Mouse (Mus musculus) brain, adult 2 months (tissue): ENCODE measurements around the gene Ctnnbip1.

Source experiments
- DNase-seq: peaks from one replicate; pipeline ENCODE4 v3.0.0; 2011; ENCODE audit warnings: low read depth, low spot score

Gene Ctnnbip1

DNA sequence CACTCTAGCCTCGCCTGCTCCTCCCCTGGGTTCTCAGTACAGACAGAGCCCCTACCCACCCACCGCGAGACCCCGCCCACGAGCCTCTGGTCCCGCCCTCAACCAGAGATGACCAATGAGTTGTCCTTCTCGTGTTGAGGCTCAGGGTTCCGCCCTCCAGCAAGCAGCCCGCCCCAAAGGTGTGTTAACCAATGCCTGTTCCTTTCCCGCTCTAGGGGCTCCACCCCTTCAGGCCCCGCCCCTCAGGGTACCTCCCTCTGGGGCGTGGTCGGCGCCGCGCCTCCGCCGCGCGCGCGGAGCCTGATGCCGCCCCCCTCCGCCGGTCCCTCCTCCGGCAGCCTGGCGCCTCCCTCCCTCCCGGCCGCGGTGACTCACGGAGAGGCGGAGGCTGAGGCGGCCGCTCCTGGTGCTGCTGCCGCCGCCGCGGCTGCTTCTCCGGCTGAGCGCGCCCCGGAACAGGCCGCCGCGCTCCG is at the start of gene Ctnnbip1:
Gene Ctnnbip1, plus strand, starts transcription at position 369 of the 473 bp plus-strand sequence.
- DNase-seq = peak; percentile 98

GRCm38 (mm10) chr4:149469557-149469956 is 48.5 kb upstream of the Ctnnbip1 start:
- DNase-seq = no peak

DNA sequence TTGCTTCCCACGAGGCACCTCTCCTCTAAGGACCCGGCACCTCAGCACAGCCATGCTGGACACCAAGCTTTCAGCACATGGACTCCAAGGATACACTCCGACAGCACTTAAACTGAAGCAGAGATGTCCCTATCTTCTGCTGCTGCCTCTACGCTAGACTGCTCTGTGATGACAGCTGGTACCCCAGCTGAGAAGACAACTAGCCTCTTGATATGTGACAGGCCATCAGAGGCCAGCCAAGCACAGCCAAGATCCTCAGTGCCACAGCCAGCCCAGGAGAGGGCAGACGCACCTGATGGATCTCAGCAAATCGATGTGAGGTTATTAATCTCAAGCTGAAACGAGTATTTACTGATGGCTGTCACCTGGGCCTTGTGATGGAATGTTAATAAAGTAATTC is 42.9 kb upstream of the Ctnnbip1 start:
- peak; percentile 37 for DNase-seq

- no peak for DNase-seq
Measured at GRCm38 (mm10) chr4:149477078-149477477, 41.0 kb upstream of the Ctnnbip1 start, which contains the start of gene Tmem274. TSS of gene Tmem274 (plus strand) at chr4:149477378.

GRCm38 (mm10) chr4:149484566-149484965 is 33.5 kb upstream of the Ctnnbip1 start:
- DNase-seq = peak; percentile 36

DNA sequence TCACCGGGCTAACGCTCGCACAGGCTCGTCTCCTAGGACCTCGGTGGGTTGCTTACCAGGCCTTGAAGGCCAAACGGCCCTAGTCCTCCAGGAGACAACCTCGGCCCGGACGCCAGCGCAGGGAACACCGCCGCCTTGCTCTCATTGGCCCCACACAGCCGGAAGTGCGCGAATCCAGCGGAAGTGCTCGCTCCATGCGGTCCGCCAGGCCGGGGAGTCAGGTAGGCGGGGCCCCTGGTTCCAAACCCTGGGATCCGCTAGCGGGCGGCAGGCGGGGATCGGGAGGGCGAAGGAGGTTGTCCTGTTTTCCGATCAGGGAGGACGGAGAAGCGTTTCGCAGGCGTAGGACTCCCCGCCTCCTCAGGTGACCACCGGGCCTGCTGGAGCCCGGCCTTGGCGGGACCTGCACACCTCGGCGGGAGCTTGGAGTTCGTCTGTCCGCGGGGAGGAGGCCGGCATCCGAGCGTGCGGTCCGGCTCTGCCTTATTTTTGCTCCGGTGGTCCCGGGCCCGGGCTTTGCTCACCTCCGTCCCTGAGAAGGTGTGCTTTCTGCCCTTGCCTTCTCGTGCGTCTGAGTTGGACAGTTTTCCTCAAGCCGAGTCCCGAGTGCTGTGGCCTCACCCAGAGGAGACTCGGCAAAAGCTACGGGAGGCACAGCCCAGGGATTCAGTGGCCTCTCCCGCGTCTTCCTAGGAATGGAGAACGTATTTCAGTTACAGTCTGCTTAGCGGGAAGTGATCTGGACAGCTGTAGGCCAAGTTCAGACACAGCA is 32.8 kb upstream of the Ctnnbip1 start, which contains the start of the genes Nmnat1 and Lzic:
Gene Nmnat1, minus strand, starts transcription at position 150 of the 772 bp plus-strand sequence.
Gene Lzic, plus strand, starts transcription at position 177 of the 772 bp plus-strand sequence.
- DNase-seq = peak; percentile 97

- DNase-seq = peak; percentile 54
Measured at GRCm38 (mm10) chr4:149485825-149486206, 32.2 kb upstream of the Ctnnbip1 start.

GRCm38 (mm10) chr4:149487729-149488128 is 30.3 kb upstream of the Ctnnbip1 start:
- DNase-seq = no peak

GRCm38 (mm10) chr4:149489415-149490240 is 28.4 kb upstream of the Ctnnbip1 start:
- no peak for DNase-seq

- no peak for DNase-seq
Measured at GRCm38 (mm10) chr4:149491151-149491550, 26.9 kb upstream of the Ctnnbip1 start.

- peak; percentile 84 for DNase-seq
Measured at GRCm38 (mm10) chr4:149496612-149497011, 21.4 kb upstream of the Ctnnbip1 start.

GRCm38 (mm10) chr4:149498901-149499300 is 19.1 kb upstream of the Ctnnbip1 start:
- no peak for DNase-seq

- no peak for DNase-seq
Measured at GRCm38 (mm10) chr4:149499790-149500189, 18.2 kb upstream of the Ctnnbip1 start.

- DNase-seq = no peak
Measured at GRCm38 (mm10) chr4:149504363-149504762, 13.7 kb upstream of the Ctnnbip1 start.

- DNase-seq = no peak
Measured at GRCm38 (mm10) chr4:149504858-149505257, 13.2 kb upstream of the Ctnnbip1 start.

DNA sequence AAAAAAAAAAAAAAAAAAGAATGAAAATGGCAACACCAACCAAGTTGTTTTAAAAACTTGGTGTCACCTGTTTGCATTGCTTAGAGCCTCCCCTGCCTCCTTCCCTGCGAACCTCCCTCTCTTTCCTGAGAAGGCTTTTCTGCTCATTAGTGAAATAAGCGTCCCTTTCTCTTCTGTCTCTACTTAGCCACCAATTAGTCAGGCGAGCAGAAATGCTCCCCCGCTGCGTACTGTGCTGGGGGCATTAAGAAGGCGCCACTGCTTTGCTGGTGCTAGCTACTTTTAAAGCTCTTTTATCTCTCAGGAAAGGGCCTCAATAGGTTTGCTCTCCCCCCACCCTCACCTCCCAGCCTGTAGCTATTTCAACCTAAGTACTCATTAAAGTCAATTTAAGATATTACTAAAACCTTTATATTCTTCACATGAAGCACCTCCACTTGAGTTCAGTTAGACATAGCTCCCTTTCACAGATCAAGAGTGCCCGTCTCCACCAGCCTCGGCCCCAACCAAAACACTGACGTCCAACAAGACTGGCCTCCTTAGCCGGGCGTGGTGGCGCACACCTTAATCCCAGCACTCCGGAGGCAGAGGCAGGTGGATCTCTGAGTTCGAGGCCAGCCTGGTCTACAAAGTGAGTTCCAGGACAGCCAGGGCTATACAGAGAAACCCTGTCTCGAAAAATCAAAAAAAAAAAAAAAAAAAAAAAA is 12.6 kb upstream of the Ctnnbip1 start:
- DNase-seq = no peak

- no peak for DNase-seq
Measured at GRCm38 (mm10) chr4:149506904-149507303, 11.1 kb upstream of the Ctnnbip1 start.

GRCm38 (mm10) chr4:149511221-149511646 is 6.8 kb upstream of the Ctnnbip1 start:
- no peak for DNase-seq

GRCm38 (mm10) chr4:149512072-149512471 is 6.0 kb upstream of the Ctnnbip1 start:
- no peak for DNase-seq

GRCm38 (mm10) chr4:149515706-149516105 is 2.3 kb upstream of the Ctnnbip1 start:
- no peak for DNase-seq

DNA sequence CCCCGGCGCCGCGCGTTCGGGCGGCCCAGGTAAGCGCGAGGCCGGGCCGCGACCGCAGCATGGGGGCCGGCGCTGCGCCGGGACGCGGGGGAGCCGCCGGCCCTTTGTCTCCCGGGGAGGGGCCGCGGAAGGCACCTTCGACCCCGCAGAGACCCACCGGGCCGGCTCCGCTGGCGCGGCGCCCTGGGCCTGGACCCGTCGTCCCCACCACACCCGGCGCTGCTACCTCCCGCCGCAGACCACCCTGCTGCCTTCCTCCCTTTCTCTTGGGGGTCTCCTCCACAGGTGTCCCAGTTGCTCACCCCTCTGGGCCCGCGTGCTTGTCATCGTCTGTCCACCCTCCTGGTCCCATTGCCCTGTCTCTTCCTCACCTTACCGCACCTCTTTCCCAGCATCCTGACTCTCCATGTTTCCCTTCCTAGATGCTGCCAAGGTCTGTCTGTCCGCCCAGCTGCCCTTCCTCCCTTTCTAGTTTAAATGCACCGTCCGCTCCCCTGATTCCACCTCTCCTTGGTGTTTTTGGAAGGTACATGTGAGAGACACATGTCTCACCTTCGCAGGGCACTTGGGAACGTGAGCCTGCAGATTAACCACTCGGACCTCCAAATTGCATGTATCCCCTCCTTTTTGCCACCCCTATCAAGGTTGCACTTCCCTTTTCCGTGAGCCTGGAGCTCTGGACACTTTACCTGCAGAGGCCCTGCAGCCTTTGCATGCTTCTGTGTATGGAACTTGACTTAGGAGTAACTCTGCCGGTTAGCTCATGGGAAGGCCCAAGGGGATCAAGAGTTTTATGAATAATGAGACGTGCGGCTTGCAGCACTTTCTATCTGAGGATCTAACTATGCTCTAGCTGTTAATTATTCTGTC is 550 bp downstream of the Ctnnbip1 start:
- DNase-seq = no peak
